Mouse (Mus musculus) adrenal gland, postnatal 36 days (tissue): ENCODE data around the gene Atp1b2. TPM values are rescaled to one million over a fixed set of nuclear protein-coding genes. Genes with fewer than 3 reads are reported as not detected.
"Not testable (repeated sequence)": the region's sequence is repeated elsewhere in the genome, so short reads cannot be mapped to it uniquely, and the experiment has no call there.

Experiments
- DNase-seq, 2 experiments: peaks; one replicate each; pipeline ENCODE4 v3.0.0; 2021; ENCODE audit warnings: mixed read lengths in 1 of 2
- long read RNA-seq, 2 experiments: library from polyadenylated mRNA; stranded (forward); transcript quantifications; one replicate each; pipeline ENCODE4 v2.0.0; 2021; ENCODE audit warnings: borderline sequencing depth in 2 of 2
- total RNA-seq, 2 experiments: library from RNA; stranded (reverse); gene quantifications; 2 replicates each; pipeline ENCODE4 v1.2.3; 2021

Atp1b2 gene
- total RNA-seq: 10 to 100 TPM; 28.5 to 45.4 TPM
- long read RNA-seq, experiment 1, partial matches to known transcripts: 0 of 4 reads
- long read RNA-seq, experiment 1, other reads (novel, unspliced or antisense): 3 of 4 reads
- long read RNA-seq, experiment 2, partial matches to known transcripts: 0 of 2 reads
- long read RNA-seq, experiment 2, other reads (novel, unspliced or antisense): 1 of 2 reads

- DNase-seq: peak; percentile 72 to 80
These were observed at the start of gene Atp1b2 for GRCm38 (mm10) chr11:69605726-69606490. Atp1b2 (minus strand) TSS chr11:69605942.

- DNase-seq: peak in 1 of 2 experiments; percentile 18
These were observed 49.0 kb upstream of the Atp1b2 start for GRCm38 (mm10) chr11:69654760-69655159.

- peak in 1 of 2 experiments; percentile 41 for DNase-seq
These were observed 47.7 kb upstream of the Atp1b2 start for GRCm38 (mm10) chr11:69653399-69653798.

DNA sequence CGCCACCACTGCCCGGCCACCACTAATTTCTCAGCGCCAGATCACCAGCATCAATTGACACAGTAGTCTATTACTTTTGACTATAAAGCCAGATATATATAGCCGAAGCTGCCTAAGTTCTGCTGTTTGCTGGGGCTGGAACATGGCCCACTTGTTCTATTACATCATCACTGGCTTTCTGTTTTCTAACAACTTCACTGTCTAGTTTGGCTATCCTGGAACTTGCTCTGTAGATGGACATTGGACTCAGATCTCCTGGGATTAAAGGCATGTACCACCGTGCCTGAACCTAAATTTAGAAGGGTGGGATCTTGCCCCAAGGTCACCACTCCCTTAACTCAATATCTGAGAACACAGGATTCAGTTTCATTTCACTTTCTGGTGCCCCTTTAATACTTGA, 40.1 kb upstream of the Atp1b2 start:
- DNase-seq: no peak

DNA sequence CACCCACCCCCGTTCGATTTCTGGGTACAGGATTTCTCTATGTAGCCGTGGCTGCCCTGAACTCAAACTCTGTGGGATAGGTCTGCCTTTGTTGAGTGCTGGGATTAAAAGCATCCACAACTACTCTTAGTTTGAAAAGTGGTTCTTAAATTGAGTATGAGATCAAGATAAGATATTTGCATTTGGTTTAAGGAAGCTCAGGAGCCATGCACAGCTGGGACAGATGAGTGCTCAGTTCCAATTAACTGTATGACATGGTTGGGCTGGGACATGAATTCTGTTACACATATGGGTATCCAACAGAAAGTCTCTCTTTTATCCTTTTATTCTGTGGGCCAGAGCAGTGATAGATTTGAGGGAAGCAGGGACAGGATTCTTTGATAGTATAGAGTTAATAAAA, 29.7 kb upstream of the Atp1b2 start:
- DNase-seq: no peak

DNA sequence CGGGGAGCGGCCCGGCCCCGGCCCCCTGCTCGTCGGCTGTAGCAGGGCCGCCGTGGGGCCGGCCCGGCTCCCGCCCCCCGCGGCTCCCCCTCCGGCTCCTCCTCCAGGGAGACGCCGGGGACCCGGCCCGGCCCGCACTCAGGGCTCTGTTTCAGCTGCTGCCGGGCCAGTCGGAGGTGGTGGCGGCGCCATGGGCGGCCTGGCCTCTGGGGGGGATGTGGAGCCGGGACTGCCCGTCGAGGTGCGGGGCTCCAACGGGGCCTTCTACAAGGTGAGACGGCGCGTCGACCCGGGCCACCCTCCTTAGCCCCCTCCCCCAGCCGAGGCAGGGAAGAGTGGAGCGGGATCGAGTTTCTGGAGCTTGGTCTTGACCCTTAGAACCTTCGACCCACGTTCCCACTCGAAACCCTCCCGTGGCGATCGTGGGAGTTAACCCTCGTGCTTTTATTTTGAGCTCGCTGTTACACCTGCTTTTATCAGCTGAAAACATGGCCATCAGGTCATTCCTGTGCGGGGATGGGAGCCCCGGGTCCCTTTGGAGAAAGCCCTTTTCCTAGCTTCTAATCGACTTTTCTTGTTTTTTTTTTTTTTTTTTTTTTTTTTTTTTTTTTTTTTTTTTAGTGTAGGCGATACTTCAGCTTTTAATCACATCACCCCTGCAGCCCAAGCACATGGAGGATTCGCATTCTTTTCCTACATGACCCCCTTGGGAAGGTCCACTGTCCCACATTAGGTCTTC, 27.6 kb upstream of the Atp1b2 start:
- peak; percentile 76 to 84 for DNase-seq

DNA sequence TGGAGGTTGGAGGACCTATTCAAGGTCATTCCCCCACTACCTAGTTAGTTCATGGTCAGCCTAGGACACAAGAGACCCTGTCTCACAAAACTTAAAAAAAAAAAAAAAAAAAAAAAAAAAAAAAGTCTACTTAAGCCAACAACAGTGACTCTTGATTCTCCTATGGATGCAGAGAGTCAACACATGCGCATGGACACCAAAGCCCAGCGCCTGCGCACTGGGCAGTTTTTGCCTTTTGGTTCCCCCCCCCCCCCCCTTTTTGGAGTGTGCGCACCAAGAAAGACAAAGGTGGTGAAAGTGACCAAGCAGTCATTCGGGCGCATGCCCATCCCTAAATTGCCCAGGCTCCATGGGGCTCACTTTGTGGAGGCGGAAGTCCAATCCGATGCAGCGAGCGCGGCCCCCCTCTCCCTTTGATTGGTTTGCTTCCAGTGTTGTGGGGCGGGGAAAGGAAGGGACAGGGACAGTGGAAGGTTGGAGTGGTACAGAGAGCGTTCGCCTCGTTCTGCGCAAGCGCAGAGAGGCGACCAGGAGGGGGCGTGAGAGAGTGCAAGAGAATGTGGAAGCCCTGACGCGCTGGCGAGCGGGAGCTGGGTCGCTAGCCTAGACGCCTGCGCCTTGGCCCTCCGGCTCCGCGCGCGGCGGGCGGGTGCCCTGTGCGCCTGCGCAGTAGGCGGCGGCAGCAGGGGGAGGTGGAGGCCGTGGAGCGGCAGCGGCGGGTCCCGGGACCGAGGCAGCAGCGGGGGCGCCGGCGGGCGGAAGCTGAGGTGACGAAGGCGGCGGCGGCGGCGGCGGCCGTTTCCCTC, 26.7 kb upstream of the Atp1b2 start, which contains the start of gene Fxr2:
Gene Fxr2 (plus strand): TSS at position 707 of the 806 bp plus-strand sequence.
- DNase-seq: peak; percentile 100

DNA sequence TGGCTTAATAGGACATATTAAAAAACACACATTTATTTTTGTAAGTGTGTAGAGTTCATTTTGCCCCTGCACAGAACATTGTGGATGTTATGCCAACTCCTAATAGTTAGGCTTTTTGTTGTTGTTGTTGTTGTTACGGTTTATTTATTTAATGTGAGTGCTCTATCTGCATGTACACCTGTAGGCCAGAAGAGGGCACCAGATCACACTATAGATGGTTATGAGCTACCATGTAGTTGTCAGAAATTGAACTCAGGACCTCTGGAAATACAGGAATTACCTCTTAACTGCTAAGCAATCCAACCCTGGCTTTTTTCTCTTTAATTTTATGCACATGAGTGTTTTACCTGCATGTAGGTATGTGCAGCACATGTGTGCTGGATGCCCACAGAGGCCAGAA, 24.1 kb upstream of the Atp1b2 start:
- DNase-seq: no peak

- peak; percentile 78 to 85 for DNase-seq
These were observed 22.5 kb upstream of the Atp1b2 start for GRCm38 (mm10) chr11:69628286-69628685.

- DNase-seq: not testable (repeated sequence)
These were observed 18.6 kb upstream of the Atp1b2 start for GRCm38 (mm10) chr11:69624339-69624738.

DNA sequence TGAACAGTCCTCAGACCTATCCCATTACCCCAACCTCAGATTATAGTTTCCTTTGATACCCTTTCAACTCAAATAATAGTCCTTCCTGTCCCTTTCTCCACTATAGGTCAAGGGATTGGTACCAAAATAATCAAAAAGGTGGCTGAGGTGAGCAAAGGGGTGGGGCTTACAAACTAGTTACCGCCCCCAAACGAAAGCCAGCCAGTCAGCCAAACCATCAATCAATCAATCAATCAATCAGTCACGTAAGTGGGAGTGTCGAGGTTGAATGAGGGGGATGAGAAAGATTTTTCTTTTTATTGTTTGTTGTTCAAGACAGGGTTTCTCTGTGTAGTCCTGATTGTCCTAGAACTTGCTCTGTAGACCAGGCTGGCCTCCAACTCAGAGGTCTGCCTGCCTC, 17.3 kb upstream of the Atp1b2 start:
- no peak for DNase-seq

DNA sequence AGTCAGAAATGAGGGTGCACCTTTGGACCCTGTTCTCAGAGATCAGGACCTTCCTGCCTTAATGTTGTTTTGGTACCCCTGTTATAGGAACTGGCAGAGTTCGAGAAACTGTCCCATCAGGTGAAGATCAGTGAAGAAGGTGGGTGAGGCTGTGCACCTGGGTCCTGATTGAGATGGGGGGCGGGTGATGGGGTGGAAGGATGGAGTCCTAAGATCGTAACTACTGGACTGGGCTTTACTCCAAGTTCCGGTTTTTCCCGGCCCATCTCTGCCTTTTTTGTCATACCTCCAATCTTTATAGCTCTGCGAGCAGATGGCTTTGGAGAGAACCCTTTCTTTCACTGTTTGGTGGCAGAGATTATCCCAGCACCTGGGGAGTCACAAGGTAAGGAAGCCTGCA, 16.7 kb upstream of the Atp1b2 start:
- DNase-seq: no peak

DNA sequence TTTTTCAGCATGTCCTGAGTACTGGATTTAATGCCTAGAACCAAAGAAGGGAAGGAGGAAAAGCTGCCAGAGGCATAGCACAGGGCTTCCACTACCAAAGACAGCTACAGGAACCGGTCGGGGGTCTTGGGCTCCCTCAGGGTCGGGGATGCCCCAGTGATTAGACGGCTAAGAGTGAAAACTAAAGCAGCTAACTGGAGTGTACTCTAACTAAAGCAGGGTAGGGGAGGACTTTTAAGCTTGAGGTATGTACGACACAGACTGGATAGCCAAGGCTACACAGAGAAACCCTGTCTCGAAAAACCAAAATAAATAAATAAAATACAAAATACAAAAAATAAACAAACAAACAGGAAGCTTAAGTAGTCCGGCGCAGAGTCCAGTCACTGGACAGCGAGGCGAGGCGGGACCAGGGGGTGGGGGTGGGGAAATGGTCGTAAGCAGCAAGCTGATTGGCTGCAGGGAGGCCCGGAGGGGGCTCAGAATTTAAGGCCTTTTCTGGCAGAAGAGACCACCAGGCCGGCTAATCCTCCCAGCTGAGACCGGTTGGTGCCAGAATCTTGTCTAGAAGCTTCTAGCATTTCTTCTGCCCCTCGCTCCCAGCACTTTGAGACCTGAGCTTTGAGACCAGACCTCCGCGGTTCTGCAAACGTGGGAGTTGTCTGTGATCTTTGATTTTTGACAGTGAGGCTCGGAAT, 16.0 kb upstream of the Atp1b2 start, which contains the start of gene Sat2:
Gene Sat2 (plus strand): TSS at position 454 of the 698 bp plus-strand sequence.
- peak; percentile 67 to 77 for DNase-seq

- DNase-seq: no peak
These were observed 14.8 kb upstream of the Atp1b2 start for GRCm38 (mm10) chr11:69620394-69621081.

- no peak for DNase-seq
These were observed 12.1 kb upstream of the Atp1b2 start, which contains the start of gene Shbg for GRCm38 (mm10) chr11:69617805-69618204. Shbg (minus strand) TSS chr11:69617905.

- DNase-seq: no peak
These were observed 11.0 kb upstream of the Atp1b2 start for GRCm38 (mm10) chr11:69616781-69617180.

DNA sequence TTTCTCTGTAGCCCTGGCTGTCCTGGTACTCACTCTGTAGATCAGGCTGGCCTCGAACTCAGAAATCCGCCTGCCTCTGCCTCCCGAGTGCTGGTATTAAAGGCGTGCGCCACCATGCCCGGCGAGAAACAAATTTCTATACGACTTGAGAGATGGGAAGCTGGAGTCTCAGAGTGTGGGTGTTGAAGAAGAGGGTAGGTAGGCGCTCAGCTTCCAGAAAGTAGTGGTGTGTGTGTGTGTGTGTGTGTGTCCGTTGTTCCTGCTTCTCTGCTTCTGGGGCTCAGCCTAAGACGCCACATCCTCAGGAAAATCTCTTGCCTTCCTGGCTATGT, 8.5 kb upstream of the Atp1b2 start:
- DNase-seq: not testable (repeated sequence)

- DNase-seq: peak; percentile 90 to 94
These were observed 8.0 kb upstream of the Atp1b2 start for GRCm38 (mm10) chr11:69613553-69614256.

DNA sequence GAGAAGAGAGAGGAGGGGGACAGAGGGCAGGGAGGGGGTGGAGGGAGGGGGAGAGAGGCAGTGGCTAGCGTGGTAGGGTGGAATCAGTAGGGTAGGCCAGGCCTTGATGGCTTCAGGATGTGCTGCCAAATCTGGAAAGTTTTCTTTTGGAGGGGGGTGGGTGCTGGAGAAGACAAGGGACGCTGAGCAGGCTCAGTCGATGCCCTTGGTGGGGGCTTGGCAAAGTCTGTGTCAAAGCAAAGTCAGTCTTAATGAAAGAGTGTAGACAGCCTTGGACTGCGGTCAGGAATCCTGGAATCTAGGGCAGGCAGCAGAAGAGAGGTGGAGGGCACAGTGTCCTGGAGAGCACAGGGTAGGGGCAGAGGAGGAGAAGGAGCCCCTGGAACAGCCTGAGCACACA, 5.2 kb upstream of the Atp1b2 start:
- DNase-seq: no peak

DNA sequence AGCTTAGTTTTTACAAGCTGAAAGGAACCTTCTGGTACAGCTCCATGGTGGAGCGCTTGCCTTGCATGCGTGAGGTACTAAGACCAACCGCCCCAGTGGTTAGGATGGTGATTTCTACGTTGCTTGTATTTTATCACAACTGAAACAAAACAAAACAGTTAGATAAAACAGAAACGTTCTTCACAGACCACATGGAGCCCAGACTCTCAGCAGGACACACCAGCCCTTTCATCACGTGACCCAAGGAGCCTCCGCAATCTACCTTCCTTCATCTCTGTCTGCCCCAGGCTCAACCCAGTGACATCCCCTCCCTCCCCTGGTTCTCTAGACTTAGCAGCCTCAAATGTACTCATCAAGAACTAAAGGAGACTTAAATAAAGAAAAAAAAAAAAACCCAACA, 3.7 kb upstream of the Atp1b2 start:
- DNase-seq: no peak
